Mouse (Mus musculus): Measurements from ENCODE around the gene Intu. TPM values are rescaled to one million over a fixed set of nuclear protein-coding genes. Genes with fewer than 3 reads are reported as not detected.
A peak's percentile ranks its signal among the peaks of the same experiment; 100 is the strongest.

The Intu gene
- polyA plus RNA-seq (2012; rRNA removed) = 2.2 and 2.5 TPM in 2 replicates

- no peaks in the 10 kb centered on the region for H3K27me3 ChIP-seq (ENCODE audit: control insufficient read depth, insufficient read depth, low read length)
- H3K36me3 ChIP-seq (ENCODE audit: control insufficient read depth, insufficient read depth, low read length) = no peaks in the 10 kb centered on the region
- H3K4me3 ChIP-seq (ENCODE audit: control insufficient read depth, low read depth, low read length) = peak within 1 kb of the TSS; percentile 44
- H3K4me1 ChIP-seq (ENCODE audit: control insufficient read depth, insufficient read depth, low read length) = peaks cover 7% of the 10 kb centered on the region
- no peak within 1 kb of the TSS for H3K27ac ChIP-seq (ENCODE audit: control insufficient read depth, insufficient read depth, low read depth, low read length)
- TF ChIP-seq POLR2A (IDR thresholded peaks at IDR 0.05; ENCODE audit: control insufficient read depth, low read depth, low read length) (no peak), CTCF (IDR thresholded peaks at IDR 0.05; ENCODE audit: control insufficient read depth, insufficient read depth, insufficient replicate concordance, low read depth, low read length) (no peak)
Observed at GRCm38 (mm10) chr3:40531286-40532141, at the start of gene Intu. Gene Intu, plus strand, starts transcription at chr3:40531286.

- Histone ChIP-seq H3K36me3 (ENCODE audit: control insufficient read depth, insufficient read depth, low read length) (no peaks in the 10 kb centered on the region), H3K4me3 (ENCODE audit: control insufficient read depth, low read depth, low read length) (no peak overlapping the region), H3K4me1 (ENCODE audit: control insufficient read depth, insufficient read depth, low read length) (no peaks in the 10 kb centered on the region), H3K27ac (ENCODE audit: control insufficient read depth, insufficient read depth, low read depth, low read length) (no peak overlapping the region), H3K27me3 (ENCODE audit: control insufficient read depth, insufficient read depth, low read length) (no peaks in the 10 kb centered on the region)
- TF ChIP-seq POLR2A (IDR thresholded peaks at IDR 0.05; ENCODE audit: control insufficient read depth, low read depth, low read length) (no peak), CTCF (IDR thresholded peaks at IDR 0.05; ENCODE audit: control insufficient read depth, insufficient read depth, insufficient replicate concordance, low read depth, low read length) (no peak)
Observed at GRCm38 (mm10) chr3:40483221-40483654, 47.8 kb upstream of the Intu start.

- no peaks in the 10 kb centered on the region for H3K36me3 ChIP-seq (ENCODE audit: control insufficient read depth, insufficient read depth, low read length)
- no peaks in the 10 kb centered on the region for H3K4me1 ChIP-seq (ENCODE audit: control insufficient read depth, insufficient read depth, low read length)
- H3K27me3 ChIP-seq (ENCODE audit: control insufficient read depth, insufficient read depth, low read length) = no peaks in the 10 kb centered on the region
- TF ChIP-seq CTCF (IDR thresholded peaks at IDR 0.05; ENCODE audit: control insufficient read depth, insufficient read depth, insufficient replicate concordance, low read depth, low read length) (no peak), POLR2A (IDR thresholded peaks at IDR 0.05; ENCODE audit: control insufficient read depth, low read depth, low read length) (no peak)
- no peak overlapping the region for H3K27ac ChIP-seq (ENCODE audit: control insufficient read depth, insufficient read depth, low read depth, low read length)
- no peak overlapping the region for H3K4me3 ChIP-seq (ENCODE audit: control insufficient read depth, low read depth, low read length)
Observed at GRCm38 (mm10) chr3:40487381-40487780, 43.7 kb upstream of the Intu start.

- no peak for TF ChIP-seq POLR2A (IDR thresholded peaks at IDR 0.05; ENCODE audit: control insufficient read depth, low read depth, low read length)
- TF ChIP-seq CTCF (IDR thresholded peaks at IDR 0.05; ENCODE audit: control insufficient read depth, insufficient read depth, insufficient replicate concordance, low read depth, low read length) = peak; percentile 74
- Histone ChIP-seq H3K27me3 (ENCODE audit: control insufficient read depth, insufficient read depth, low read length) (no peaks in the 10 kb centered on the region), H3K36me3 (ENCODE audit: control insufficient read depth, insufficient read depth, low read length) (no peaks in the 10 kb centered on the region), H3K4me1 (ENCODE audit: control insufficient read depth, insufficient read depth, low read length) (no peaks in the 10 kb centered on the region), H3K4me3 (ENCODE audit: control insufficient read depth, low read depth, low read length) (no peak overlapping the region), H3K27ac (ENCODE audit: control insufficient read depth, insufficient read depth, low read depth, low read length) (no peak overlapping the region)
Observed at GRCm38 (mm10) chr3:40491742-40492141, 39.3 kb upstream of the Intu start.

- peak; percentile 62; the same call in 1 of the 2 replicates for TF ChIP-seq CTCF (IDR thresholded peaks at IDR 0.05; ENCODE audit: control insufficient read depth, insufficient read depth, insufficient replicate concordance, low read depth, low read length)
- TF ChIP-seq POLR2A (IDR thresholded peaks at IDR 0.05; ENCODE audit: control insufficient read depth, low read depth, low read length) = no peak
- no peaks in the 10 kb centered on the region for H3K36me3 ChIP-seq (ENCODE audit: control insufficient read depth, insufficient read depth, low read length)
- no peak overlapping the region for H3K27ac ChIP-seq (ENCODE audit: control insufficient read depth, insufficient read depth, low read depth, low read length)
- H3K27me3 ChIP-seq (ENCODE audit: control insufficient read depth, insufficient read depth, low read length) = no peaks in the 10 kb centered on the region
- peaks cover 8% of the 10 kb centered on the region for H3K4me1 ChIP-seq (ENCODE audit: control insufficient read depth, insufficient read depth, low read length)
- H3K4me3 ChIP-seq (ENCODE audit: control insufficient read depth, low read depth, low read length) = no peak overlapping the region
Observed at GRCm38 (mm10) chr3:40498898-40499297, 32.2 kb upstream of the Intu start.

- Histone ChIP-seq H3K27me3 (ENCODE audit: control insufficient read depth, insufficient read depth, low read length) (no peaks in the 10 kb centered on the region), H3K36me3 (ENCODE audit: control insufficient read depth, insufficient read depth, low read length) (no peaks in the 10 kb centered on the region), H3K27ac (ENCODE audit: control insufficient read depth, insufficient read depth, low read depth, low read length) (no peak overlapping the region), H3K4me1 (ENCODE audit: control insufficient read depth, insufficient read depth, low read length) (peaks cover 8% of the 10 kb centered on the region), H3K4me3 (ENCODE audit: control insufficient read depth, low read depth, low read length) (no peak overlapping the region)
- TF ChIP-seq POLR2A (IDR thresholded peaks at IDR 0.05; ENCODE audit: control insufficient read depth, low read depth, low read length) (no peak), CTCF (IDR thresholded peaks at IDR 0.05; ENCODE audit: control insufficient read depth, insufficient read depth, insufficient replicate concordance, low read depth, low read length) (no peak)
Observed at GRCm38 (mm10) chr3:40500157-40500808, 30.8 kb upstream of the Intu start.

- peaks cover 7% of the 10 kb centered on the region for H3K4me1 ChIP-seq (ENCODE audit: control insufficient read depth, insufficient read depth, low read length)
- TF ChIP-seq POLR2A (IDR thresholded peaks at IDR 0.05; ENCODE audit: control insufficient read depth, low read depth, low read length) (no peak), CTCF (IDR thresholded peaks at IDR 0.05; ENCODE audit: control insufficient read depth, insufficient read depth, insufficient replicate concordance, low read depth, low read length) (no peak)
- no peak overlapping the region for H3K27ac ChIP-seq (ENCODE audit: control insufficient read depth, insufficient read depth, low read depth, low read length)
Observed at GRCm38 (mm10) chr3:40504377-40504776, 26.7 kb upstream of the Intu start.

More at GRCm38 (mm10) chr3:40504377-40504776, 26.7 kb upstream of the Intu start:
- no peaks in the 10 kb centered on the region for H3K36me3 ChIP-seq (ENCODE audit: control insufficient read depth, insufficient read depth, low read length)
- H3K4me3 ChIP-seq (ENCODE audit: control insufficient read depth, low read depth, low read length) = no peak overlapping the region
- no peaks in the 10 kb centered on the region for H3K27me3 ChIP-seq (ENCODE audit: control insufficient read depth, insufficient read depth, low read length)

Data from testis, adult 2 months (tissue).